In the genomic region with DNA sequence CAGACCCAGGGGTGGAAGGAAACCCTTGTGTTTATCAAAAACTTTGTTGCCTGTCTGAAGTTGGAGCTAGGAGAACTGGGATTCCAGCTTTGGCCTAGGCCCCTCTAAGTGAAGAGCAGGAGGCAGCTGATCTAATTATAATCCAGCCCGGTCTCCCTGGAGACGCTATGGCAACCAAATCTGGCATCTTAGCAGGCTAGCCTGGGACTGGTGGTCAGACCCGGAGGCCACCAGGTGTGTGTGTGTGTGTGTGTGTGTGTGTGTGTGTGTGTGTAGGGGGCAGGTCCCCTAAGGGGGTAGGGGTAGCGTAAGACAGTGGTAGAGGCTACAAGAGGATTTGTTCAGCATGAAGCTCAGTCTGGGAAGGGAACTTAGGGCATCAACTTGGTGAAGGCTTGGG, we compare ENCODE assay signal across 9 mouse cellular contexts. TPM values are rescaled to one million over a fixed set of nuclear protein-coding genes. Genes with fewer than 3 reads are reported as not detected.
DNase-seq lines count a peak whose midpoint lies in the region; ATAC-seq and TF ChIP-seq lines count a peak whose summit lies in the region.
"Had no signal": no experiment of that assay in that cellular context is flagged by ENCODE, and none has a peak within 500 bp of the region (broad histone marks: within the 10 kb centered on the region; RNA-seq: fewer than 3 reads in every experiment).

No protein-coding gene starts in this region.

- no peak overlapping the region for H3K4me2 ChIP-seq in kidney, embryonic 14.5 days (replicated peaks; ENCODE audit: low read depth, low read length)

- no peak for TF ChIP-seq CTCF in kidney, adult 2 months (conservative IDR thresholded peaks at IDR 0.05; ENCODE audit: insufficient read depth, insufficient read length, low read depth, low read length)

- H3K9me3 ChIP-seq in kidney, embryonic 14.5 days (ENCODE audit: control insufficient read depth, low read length): no peaks in the 10 kb centered on the region

- 0 out of 2 replicates have a peak overlapping the region, but pooled peaks have one; percentile 43 for H3K27ac ChIP-seq in kidney, embryonic 14.5 days (ENCODE audit: low read depth, low read length)
- H3K27ac ChIP-seq in kidney, adult 2 months (ENCODE audit: insufficient read depth, low read depth, low read length): no peak overlapping the region

- peaks cover 6% of the 10 kb centered on the region for H3K36me3 ChIP-seq in kidney, embryonic 14.5 days (ENCODE audit: control insufficient read depth, insufficient read depth, low read length)
- H3K36me3 ChIP-seq in kidney, adult 2 months (ENCODE audit: control insufficient read depth, insufficient read depth, low read length): no peaks in the 10 kb centered on the region

- DNase-seq in kidney, adult 2 months: no peak
- DNase-seq in embryo, embryonic 10.5 days (ENCODE audit: low spot score): peak; percentile 87
- peak; percentile 44 to 66 for DNase-seq in heart, postnatal 14 days
- DNase-seq in liver: peak; percentile 49
- peak; percentile 95 for DNase-seq in retina, postnatal 1 day
- DNase-seq in testis, postnatal 14 days (ENCODE audit: low spot score): no peak
- no peak for DNase-seq in cerebellum, postnatal 36 days

- no peak overlapping the region for H3K4me3 ChIP-seq in kidney, embryonic 14.5 days (ENCODE audit: low read length)
- no peak overlapping the region for H3K4me3 ChIP-seq in kidney, adult 2 months (ENCODE audit: insufficient read depth, low read depth, low read length)

- peak; percentile 8; the same call in 1 of the 2 replicates for ATAC-seq in kidney, embryonic 14.5 days (ENCODE audit: low FRiP score, low TSS enrichment)

- H3K9ac ChIP-seq in kidney, embryonic 14.5 days (ENCODE audit: low read depth, low read length): no peak overlapping the region

- H3K27me3 ChIP-seq in kidney, embryonic 14.5 days (ENCODE audit: control insufficient read depth, insufficient read depth, low read length): no peaks in the 10 kb centered on the region
- no peaks in the 10 kb centered on the region for H3K27me3 ChIP-seq in kidney, adult 2 months (replicated peaks; ENCODE audit: control insufficient read depth, insufficient read depth, low read length)

- no peak for TF ChIP-seq POLR2A in kidney, adult 2 months (IDR thresholded peaks at IDR 0.05; ENCODE audit: low read depth, low read length)

- 71% methylated on average over 4 of the region's 4 CpGs for WGBS in kidney, embryonic 14.5 days
- WGBS in kidney, adult 2 months: 73% methylated on average over 4 of the region's 4 CpGs

- intact Hi-C loops in heart, postnatal 14 days (cut with DNase I): loop anchor here (5.0 kb wide), 2 partner anchors 38 to 68 kb away; no protein-coding TSS in a partner anchor

- peaks cover 20% of the 10 kb centered on the region for H3K4me1 ChIP-seq in kidney, embryonic 14.5 days (ENCODE audit: control insufficient read depth, insufficient read depth, low read length)
- H3K4me1 ChIP-seq in kidney, adult 2 months (ENCODE audit: control insufficient read depth, insufficient read depth, low read length): peaks cover 7% of the 10 kb centered on the region

RNA-seq across cellular contexts. Expression of a gene that starts 10.5 kb away (rescaled TPM):
- 50.7 and 54.7 TPM in 2 replicates for polyA plus RNA-seq in kidney, embryonic 14.5 days (2014; fragmentation: Nextera tagmentation; extraction: Ambion mirVana)
- 26.0 and 33.5 TPM in 2 replicates for polyA plus RNA-seq in kidney, adult 2 months (2012; rRNA removed)
- total RNA-seq in heart, postnatal 14 days (2021): 10 to 100 TPM; 23.6 to 29.4 TPM

RNA-seq across cellular contexts. Expression of a gene that starts 11.5 kb away (rescaled TPM):
- 21.6 and 22.9 TPM in 2 replicates for polyA plus RNA-seq in kidney, embryonic 14.5 days (2014; fragmentation: Nextera tagmentation; extraction: Ambion mirVana)
- 35.0 and 35.8 TPM in 2 replicates for polyA plus RNA-seq in kidney, adult 2 months (2012; rRNA removed)
- 10 to 100 TPM; 15.0 to 15.2 TPM for total RNA-seq in heart, postnatal 14 days (2021)

RNA-seq across cellular contexts. Expression of a gene that starts 13.6 kb away (rescaled TPM):
- polyA plus RNA-seq in kidney, embryonic 14.5 days (2014; fragmentation: Nextera tagmentation; extraction: Ambion mirVana): not detected in 2 replicates
- polyA plus RNA-seq in kidney, adult 2 months (2012; rRNA removed): not detected in 2 replicates
- not detected for total RNA-seq in heart, postnatal 14 days (2021)
- total RNA-seq: hematopoietic stem cell, adult 5-6 weeks had no signal

RNA-seq across cellular contexts. Expression of a gene that starts 21.6 kb away (rescaled TPM):
- 1.8 and 2.9 TPM in 2 replicates for polyA plus RNA-seq in kidney, embryonic 14.5 days (2014; fragmentation: Nextera tagmentation; extraction: Ambion mirVana)
- polyA plus RNA-seq in kidney, adult 2 months (2012; rRNA removed): not detected in 2 replicates
- not detected for total RNA-seq in heart, postnatal 14 days (2021)

RNA-seq across cellular contexts. Expression of a gene that starts 29.7 kb away (rescaled TPM):
- polyA plus RNA-seq in kidney, embryonic 14.5 days (2014; fragmentation: Nextera tagmentation; extraction: Ambion mirVana): 21.5 and 31.9 TPM in 2 replicates
- polyA plus RNA-seq in kidney, adult 2 months (2012; rRNA removed): 80.4 and 89.1 TPM in 2 replicates
- total RNA-seq in heart, postnatal 14 days (2021): 100 to 1,000 TPM; 355 to 379 TPM

Comparison
In these comparisons a context has a peak if more than half of its experiments do, and no peak if none do; other contexts are left out.
1. DNase-seq: peak in embryo, embryonic 10.5 days (single experiment), heart, postnatal 14 days (2 of 2), liver (single experiment) and retina, postnatal 1 day (single experiment); none in kidney, adult 2 months (single experiment), testis, postnatal 14 days (single experiment) and cerebellum, postnatal 36 days (0 of 2).